Mouse (Mus musculus): ENCODE results near the gene Uprt. TPM values are rescaled to one million over a fixed set of nuclear protein-coding genes. Genes with fewer than 3 reads are reported as not detected.

The Uprt gene
- total and polyA plus RNA-seq, 2 experiments from 2014 or later: 1.4 to 13.6 TPM

- 88% methylated on average over 4 of the region's 4 CpGs for WGBS
These were observed 60.0 kb downstream of the Uprt start for GRCm38 (mm10) chrX:104542635-104543034.

GRCm38 (mm10) chrX:104543919-104544595 is 61.4 kb downstream of the Uprt start:
- Histone ChIP-seq H3K9ac (replicated peaks; ENCODE audit: low read length, poor library complexity, severe bottlenecking) (no peak overlapping the region), H3K4me1 (ENCODE audit: insufficient read depth, low read length) (no peaks in the 10 kb centered on the region), H3K4me2 (ENCODE audit: low read depth, low read length, poor library complexity, severe bottlenecking) (no peak overlapping the region), H3K9me3 (ENCODE audit: low read length) (no peaks in the 10 kb centered on the region), H3K36me3 (ENCODE audit: insufficient read depth, low read length) (no peaks in the 10 kb centered on the region), H3K4me3 (ENCODE audit: low read depth, low read length) (no peak overlapping the region), H3K27me3 (ENCODE audit: insufficient read depth, low read length) (peaks cover 11% of the 10 kb centered on the region; the same call in 1 of the 2 replicates), H3K27ac (ENCODE audit: low read depth, low read length) (no peak overlapping the region)
- ATAC-seq (ENCODE audit: low FRiP score) (no peak), DNase-seq (ENCODE audit: low spot score) (no peak)
- TF ChIP-seq CTCF (IDR thresholded peaks at IDR 0.05): no peak
- 76% methylated on average over 4 of the region's 4 CpGs for WGBS

More at GRCm38 (mm10) chrX:104542635-104543034, 60.0 kb downstream of the Uprt start:
- Histone ChIP-seq H3K4me2 (ENCODE audit: low read depth, low read length, poor library complexity, severe bottlenecking) (no peak overlapping the region), H3K36me3 (ENCODE audit: insufficient read depth, low read length) (no peaks in the 10 kb centered on the region), H3K9ac (replicated peaks; ENCODE audit: low read length, poor library complexity, severe bottlenecking) (no peak overlapping the region), H3K4me1 (ENCODE audit: insufficient read depth, low read length) (no peaks in the 10 kb centered on the region), H3K9me3 (ENCODE audit: low read length) (no peaks in the 10 kb centered on the region), H3K27me3 (ENCODE audit: insufficient read depth, low read length) (peaks cover 14% of the 10 kb centered on the region; the same call in 1 of the 2 replicates), H3K27ac (ENCODE audit: low read depth, low read length) (no peak overlapping the region), H3K4me3 (ENCODE audit: low read depth, low read length) (no peak overlapping the region)
- no peak for ATAC-seq (ENCODE audit: low FRiP score)
- no peak for TF ChIP-seq CTCF (IDR thresholded peaks at IDR 0.05)
- no peak for DNase-seq (ENCODE audit: low spot score)

DNA sequence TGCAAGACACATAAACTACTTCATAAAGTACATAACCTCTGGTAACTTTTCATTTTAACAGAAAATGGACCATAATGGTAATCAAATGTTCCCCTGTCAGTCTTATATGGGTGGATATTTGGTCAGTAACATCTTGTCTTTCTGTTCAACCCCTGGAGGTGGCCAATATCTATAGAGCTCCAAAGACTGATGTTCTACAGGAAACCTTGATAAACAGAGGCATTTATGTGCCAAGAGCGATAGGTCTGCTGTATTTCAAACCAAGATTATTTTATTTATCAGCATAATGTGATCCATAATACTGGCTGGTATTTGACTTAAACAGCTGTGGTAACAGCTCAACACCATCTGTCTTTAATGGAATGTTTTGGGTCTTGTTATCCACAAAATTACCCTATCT is 62.7 kb downstream of the Uprt start:
- Histone ChIP-seq H3K4me2 (ENCODE audit: low read depth, low read length, poor library complexity, severe bottlenecking) (no peak overlapping the region), H3K27me3 (ENCODE audit: insufficient read depth, low read length) (peaks cover 11% of the 10 kb centered on the region; the same call in 1 of the 2 replicates), H3K27ac (ENCODE audit: low read depth, low read length) (no peak overlapping the region), H3K4me3 (ENCODE audit: low read depth, low read length) (no peak overlapping the region), H3K9me3 (ENCODE audit: low read length) (no peaks in the 10 kb centered on the region), H3K9ac (replicated peaks; ENCODE audit: low read length, poor library complexity, severe bottlenecking) (no peak overlapping the region), H3K36me3 (ENCODE audit: insufficient read depth, low read length) (no peaks in the 10 kb centered on the region), H3K4me1 (ENCODE audit: insufficient read depth, low read length) (no peaks in the 10 kb centered on the region)
- no peak for TF ChIP-seq CTCF (IDR thresholded peaks at IDR 0.05)
- ATAC-seq (ENCODE audit: low FRiP score) (no peak), DNase-seq (ENCODE audit: low spot score) (no peak)
- WGBS: 92% methylated on average over 1 of the region's 1 CpGs

Other genes starting within 250 kb of the Uprt start
- gene Abcb7, start 69.0 kb upstream of the Uprt start, total RNA-seq (2014; rRNA removed): 9.8 and 12.9 TPM in 2 replicates
- gene Abcb7, start 69.0 kb upstream of the Uprt start, polyA plus RNA-seq (2015; fragmentation: Nextera tagmentation; extraction: Ambion mirVana): 2.3 and 2.9 TPM in 2 replicates
- gene Zdhhc15, start 188.2 kb downstream of the Uprt start, total RNA-seq (2014; rRNA removed): 5.6 TPM in 2 replicates
- 2.0 and 2.1 TPM in 2 replicates for gene Zdhhc15, start 188.2 kb downstream of the Uprt start, polyA plus RNA-seq (2015; fragmentation: Nextera tagmentation; extraction: Ambion mirVana)